Mouse (Mus musculus) midbrain, embryonic 16.5 days (tissue): Measurements from ENCODE around the gene Olah. TPM values are rescaled to one million over a fixed set of nuclear protein-coding genes. Genes with fewer than 3 reads are reported as not detected.
"Not testable (repeated sequence)": the region's sequence is repeated elsewhere in the genome, so short reads cannot be mapped to it uniquely, and the experiment has no call there.

Source experiments
- ATAC-seq: fragments of 200-750 bp; cut with Nextera tagmentation; 2 replicates; pipeline ENCODE4 v1.8.0; 2017; ENCODE audit warnings: moderate TSS enrichment
- H3K27ac ChIP-seq: fragments of 300-500 bp; sonication (generic); 2 replicates; pipeline ENCODE4 v1.5.1; 2014; ENCODE audit warnings: mild to moderate bottlenecking, low read length, mixed read lengths
- H3K27me3 ChIP-seq: fragments of 300-500 bp; sonication (generic); 2 replicates; pipeline ENCODE4 v1.6.1; 2014; ENCODE audit warnings: low read depth, low read length, mixed read lengths; ENCODE audit not compliant: control insufficient read depth, insufficient read depth
- H3K36me3 ChIP-seq: fragments of 300-500 bp; sonication (generic); 2 replicates; pipeline ENCODE4 v1.6.1; 2014; ENCODE audit warnings: mild to moderate bottlenecking, low read length, moderate library complexity, mixed read lengths; ENCODE audit not compliant: control insufficient read depth, insufficient read depth
- H3K4me1 ChIP-seq: fragments of 300-500 bp; sonication (generic); 2 replicates; pipeline ENCODE4 v1.6.1; 2014; ENCODE audit warnings: mild to moderate bottlenecking, low read length, mixed read lengths; ENCODE audit not compliant: control insufficient read depth, insufficient read depth
- H3K4me2 ChIP-seq: fragments of 300-500 bp; sonication (generic); 2 replicates; pipeline ENCODE4 v1.6.1; 2014; ENCODE audit warnings: mild to moderate bottlenecking, low read length, mixed read lengths
- H3K4me3 ChIP-seq: fragments of 300-500 bp; sonication (generic); 2 replicates; pipeline ENCODE4 v1.5.1; 2014; ENCODE audit warnings: low read depth, mild to moderate bottlenecking, low read length, moderate library complexity, mixed read lengths
- H3K9ac ChIP-seq: fragments of 300-500 bp; sonication (generic); 2 replicates; pipeline ENCODE4 v1.6.1; 2014; ENCODE audit warnings: low read depth, low read length, mixed read lengths
- H3K9me3 ChIP-seq: fragments of 300-500 bp; sonication (generic); replicated peaks from 2 replicates; pipeline ENCODE4 v1.6.1; 2014; ENCODE audit warnings: mild to moderate bottlenecking, low read length, mixed read lengths; ENCODE audit not compliant: control insufficient read depth, poor library complexity, severe bottlenecking
- WGBS: fragments of 180-500 bp; shearing (Covaris S2); extraction: QIAGEN DNeasy Blood & Tissue Kit; methylation state at CpG from one replicate; pipeline ENCODE4 v1.1.7; 2014; 5-methylcytosine and 5-hydroxymethylcytosine counted together
- polyA plus RNA-seq: library from polyadenylated mRNA; unstranded; fragments of >200 nt; fragmentation: Nextera tagmentation; extraction: Ambion mirVana; gene quantifications from 2 replicates; pipeline ENCODE4 v1.2.1, GENCODE M21; 2015

The Olah gene
- 0.13 and 0.14 TPM in 2 replicates for polyA plus RNA-seq

GRCm38 (mm10) chr2:3397110-3397509 lies at the start of gene Olah:
TSS of gene Olah (minus strand) at chr2:3397210.
- H3K4me2 ChIP-seq, H3K9ac ChIP-seq, H3K27ac ChIP-seq, H3K9me3 ChIP-seq, H3K4me1 ChIP-seq, ATAC-seq, H3K36me3 ChIP-seq, H3K27me3 ChIP-seq, H3K4me3 ChIP-seq: not testable (repeated sequence)
- 74% methylated on average over 10 of the region's 10 CpGs for whole genome bisulfite sequencing

GRCm38 (mm10) chr2:3445984-3446383 lies 49.0 kb upstream of the Olah start:
- Histone ChIP-seq H3K4me3 (no peak overlapping the region), H3K4me1 (no peaks in the 10 kb centered on the region), H3K27me3 (no peaks in the 10 kb centered on the region), H3K9ac (no peak overlapping the region), H3K27ac (no peak overlapping the region), H3K9me3 (no peaks in the 10 kb centered on the region), H3K36me3 (peaks cover 14% of the 10 kb centered on the region; the same call in 1 of the 2 replicates), H3K4me2 (no peak overlapping the region)
- ATAC-seq: no peak
- WGBS: 89% methylated on average over 4 of the region's 4 CpGs

GRCm38 (mm10) chr2:3444206-3444605 lies 47.2 kb upstream of the Olah start:
- 75% methylated on average over 7 of the region's 7 CpGs for WGBS
- ATAC-seq: no peak

GRCm38 (mm10) chr2:3437956-3438355 lies 40.9 kb upstream of the Olah start:
- H3K9ac ChIP-seq: no peak overlapping the region
- no peak overlapping the region for H3K27ac ChIP-seq
- WGBS: 38% methylated on average over 7 of the region's 7 CpGs
- ATAC-seq: no peak
- H3K27me3 ChIP-seq: no peaks in the 10 kb centered on the region
- peaks cover 11% of the 10 kb centered on the region for H3K36me3 ChIP-seq
- H3K4me3 ChIP-seq: no peak overlapping the region
- no peaks in the 10 kb centered on the region for H3K9me3 ChIP-seq
- no peak overlapping the region for H3K4me2 ChIP-seq
- no peaks in the 10 kb centered on the region for H3K4me1 ChIP-seq

More at GRCm38 (mm10) chr2:3444206-3444605, 47.2 kb upstream of the Olah start:
- Histone ChIP-seq H3K27me3 (no peaks in the 10 kb centered on the region), H3K4me2 (no peak overlapping the region), H3K9ac (no peak overlapping the region), H3K4me1 (no peaks in the 10 kb centered on the region), H3K9me3 (no peaks in the 10 kb centered on the region), H3K27ac (no peak overlapping the region), H3K36me3 (peaks cover 16% of the 10 kb centered on the region), H3K4me3 (no peak overlapping the region)

- no peak overlapping the region for H3K9ac ChIP-seq
- peaks cover 13% of the 10 kb centered on the region for H3K36me3 ChIP-seq
- no peaks in the 10 kb centered on the region for H3K27me3 ChIP-seq
- no peak for ATAC-seq
- no peak overlapping the region for H3K4me3 ChIP-seq
- no peak overlapping the region for H3K27ac ChIP-seq
- H3K9me3 ChIP-seq: no peaks in the 10 kb centered on the region
- no peak overlapping the region for H3K4me2 ChIP-seq
- H3K4me1 ChIP-seq: no peaks in the 10 kb centered on the region
- WGBS: 90% methylated on average over 6 of the region's 6 CpGs
These were observed 38.5 kb upstream of the Olah start for GRCm38 (mm10) chr2:3435369-3436061.

- Histone ChIP-seq H3K4me1 (no peaks in the 10 kb centered on the region), H3K9ac (no peak overlapping the region), H3K27me3 (no peaks in the 10 kb centered on the region), H3K4me3 (no peak overlapping the region), H3K36me3 (peaks cover 6% of the 10 kb centered on the region), H3K4me2 (no peak overlapping the region), H3K9me3 (no peaks in the 10 kb centered on the region), H3K27ac (no peak overlapping the region)
- no peak for ATAC-seq
- 91% methylated on average over 9 of the region's 9 CpGs for WGBS
These were observed 33.9 kb upstream of the Olah start for GRCm38 (mm10) chr2:3430956-3431355.

GRCm38 (mm10) chr2:3424579-3424910 lies 27.5 kb upstream of the Olah start:
- 0 out of 2 replicates have a peak, but pooled peaks cover 2% of the 10 kb centered on the region for H3K36me3 ChIP-seq
- 9% methylated on average over 9 of the region's 10 CpGs for WGBS
- peak overlapping the region; percentile 96 for H3K4me2 ChIP-seq
- peak overlapping the region; percentile 66 for H3K4me3 ChIP-seq
- no peaks in the 10 kb centered on the region for H3K27me3 ChIP-seq
- no peak overlapping the region for H3K27ac ChIP-seq
- no peaks in the 10 kb centered on the region for H3K9me3 ChIP-seq
- no peak for ATAC-seq
- H3K4me1 ChIP-seq: peaks cover 16% of the 10 kb centered on the region
- H3K9ac ChIP-seq: peak overlapping the region; percentile 60

GRCm38 (mm10) chr2:3423841-3424578 lies 27.0 kb upstream of the Olah start, which contains the start of gene Dclre1c:
TSS of gene Dclre1c (plus strand) at chr2:3424131.
- peak; percentile 99 for ATAC-seq
- Histone ChIP-seq H3K4me3 (peak within 1 kb of the TSS; percentile 66), H3K4me1 (peaks cover 16% of the 10 kb centered on the region), H3K4me2 (peak within 1 kb of the TSS; percentile 96), H3K27ac (no peak within 1 kb of the TSS), H3K9me3 (no peaks in the 10 kb centered on the region), H3K27me3 (no peaks in the 10 kb centered on the region), H3K36me3 (0 out of 2 replicates have a peak, but pooled peaks cover 2% of the 10 kb centered on the region), H3K9ac (peak within 1 kb of the TSS; percentile 60)
- WGBS: 1% methylated on average over 29 of the region's 29 CpGs

- H3K4me3 ChIP-seq: no peak within 1 kb of the TSS
- 69% methylated on average over 3 of the region's 3 CpGs for WGBS
- peaks cover 5% of the 10 kb centered on the region; the same call in 1 of the 2 replicates for H3K27me3 ChIP-seq
- no peaks in the 10 kb centered on the region for H3K36me3 ChIP-seq
- H3K9me3 ChIP-seq: no peaks in the 10 kb centered on the region
- H3K27ac ChIP-seq: no peak within 1 kb of the TSS
- H3K4me1 ChIP-seq: peaks cover 16% of the 10 kb centered on the region
- no peak within 1 kb of the TSS for H3K9ac ChIP-seq
- no peak for ATAC-seq
- no peak within 1 kb of the TSS; the same call in 1 of the 2 replicates for H3K4me2 ChIP-seq
These were observed 25.5 kb upstream of the Olah start, which contains the start of gene Meig1 for GRCm38 (mm10) chr2:3422548-3422947. TSS of gene Meig1 (minus strand) at chr2:3422648.
